In the genomic region with DNA sequence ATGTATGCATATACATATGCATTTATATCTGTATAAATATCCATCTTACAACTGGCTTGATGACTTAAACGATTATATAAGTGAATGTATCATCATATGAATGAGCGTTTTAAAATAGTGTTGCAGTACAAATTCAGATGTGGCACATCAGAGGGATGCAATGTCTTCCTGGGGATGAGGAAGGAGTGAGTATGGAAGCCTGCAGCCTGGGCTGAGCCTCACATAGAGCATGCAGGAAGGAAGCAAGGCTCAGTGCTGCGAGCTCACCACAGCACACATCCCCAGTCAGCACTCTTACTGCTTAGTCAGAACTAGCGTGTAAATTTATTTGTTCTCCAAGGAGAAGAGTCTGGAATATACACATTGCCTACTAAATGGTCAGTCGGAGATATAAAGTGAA, we compare ENCODE assay signal across 17 mouse cellular contexts. TPM values are rescaled to one million over a fixed set of nuclear protein-coding genes. Genes with fewer than 3 reads are reported as not detected.
"Had no signal": no experiment of that assay in that cellular context is flagged by ENCODE, and none has a peak within 500 bp of the region (broad histone marks: within the 10 kb centered on the region; RNA-seq: fewer than 3 reads in every experiment).

No protein-coding gene starts in this region.

- ATAC-seq: hindbrain, postnatal 0 days; intestine, embryonic 16.5 days; liver, embryonic 12.5 days had no signal

- DNase-seq: gastrocnemius, postnatal 14 days; gastrocnemius, postnatal 36 days; heart, adult 18-20 months; heart, postnatal 14 days; heart, postnatal 36 days; kidney, adult 11 months; kidney, adult 2 months; kidney, adult 9 months; kidney, postnatal 14 days; kidney, postnatal 36 days; layer of hippocampus, adult 9-11 months; layer of hippocampus, postnatal 36 days; left cerebral cortex, postnatal 4 days had no signal

RNA-seq across cellular contexts. Expression of gene Frem2, which starts 27.2 kb away (rescaled TPM):
- total RNA-seq: hematopoietic stem cell, adult 5-6 weeks had no signal
